Mouse (Mus musculus): Measurements from ENCODE around the gene Gm6993.
A peak's percentile ranks its signal among the peaks of the same experiment; 100 is the strongest.

Gm6993 gene

GRCm38 (mm10) chr12:31239798-31240197 lies 772 bp upstream of the Gm6993 start:
- no peak for DNase-seq (ENCODE audit: inconsistent ontology term)

- no peak for DNase-seq (ENCODE audit: inconsistent ontology term)
These were observed 1.2 kb downstream of the Gm6993 start for GRCm38 (mm10) chr12:31241595-31242342.

GRCm38 (mm10) chr12:31244001-31244400 lies 3.4 kb downstream of the Gm6993 start:
- DNase-seq (ENCODE audit: inconsistent ontology term), result no peak

- no peak for DNase-seq (ENCODE audit: inconsistent ontology term)
These were observed 4.1 kb downstream of the Gm6993 start for GRCm38 (mm10) chr12:31244691-31245090.

- no peak for DNase-seq (ENCODE audit: inconsistent ontology term)
These were observed 5.6 kb downstream of the Gm6993 start for GRCm38 (mm10) chr12:31246153-31246552.

- DNase-seq (ENCODE audit: inconsistent ontology term), result peak; percentile 26
These were observed 6.0 kb downstream of the Gm6993 start for GRCm38 (mm10) chr12:31246615-31247014.

GRCm38 (mm10) chr12:31248165-31248564 lies 7.6 kb downstream of the Gm6993 start:
- no peak for DNase-seq (ENCODE audit: inconsistent ontology term)

- no peak for DNase-seq (ENCODE audit: inconsistent ontology term)
These were observed 8.1 kb downstream of the Gm6993 start for GRCm38 (mm10) chr12:31248681-31249080.

GRCm38 (mm10) chr12:31252259-31252658 lies 11.7 kb downstream of the Gm6993 start:
- no peak for DNase-seq (ENCODE audit: inconsistent ontology term)

GRCm38 (mm10) chr12:31254978-31255377 lies 14.4 kb downstream of the Gm6993 start:
- no peak for DNase-seq (ENCODE audit: inconsistent ontology term)

- DNase-seq (ENCODE audit: inconsistent ontology term), result no peak
These were observed 15.7 kb downstream of the Gm6993 start for GRCm38 (mm10) chr12:31256121-31256903.

GRCm38 (mm10) chr12:31261882-31262281 lies 21.3 kb downstream of the Gm6993 start:
- DNase-seq (ENCODE audit: inconsistent ontology term), result no peak

- no peak for DNase-seq (ENCODE audit: inconsistent ontology term)
These were observed 23.4 kb downstream of the Gm6993 start for GRCm38 (mm10) chr12:31263921-31264320.

- DNase-seq (ENCODE audit: inconsistent ontology term), result peak; percentile 92
These were observed 24.6 kb downstream of the Gm6993 start, which contains the start of gene Lamb1 for GRCm38 (mm10) chr12:31265005-31265721. Lamb1 (plus strand) TSS chr12:31265234.

GRCm38 (mm10) chr12:31265722-31266431 lies 25.3 kb downstream of the Gm6993 start:
- peak; percentile 67 for DNase-seq (ENCODE audit: inconsistent ontology term)

- peak; percentile 32 for DNase-seq (ENCODE audit: inconsistent ontology term)
These were observed 26.1 kb downstream of the Gm6993 start for GRCm38 (mm10) chr12:31266686-31267085.

GRCm38 (mm10) chr12:31267363-31267762 lies 26.8 kb downstream of the Gm6993 start:
- DNase-seq (ENCODE audit: inconsistent ontology term), result no peak

- no peak for DNase-seq (ENCODE audit: inconsistent ontology term)
These were observed 27.7 kb downstream of the Gm6993 start for GRCm38 (mm10) chr12:31268315-31268714.

- DNase-seq (ENCODE audit: inconsistent ontology term), result no peak
These were observed 28.5 kb downstream of the Gm6993 start for GRCm38 (mm10) chr12:31269020-31269597.

- no peak for DNase-seq (ENCODE audit: inconsistent ontology term)
These were observed 29.8 kb downstream of the Gm6993 start for GRCm38 (mm10) chr12:31270361-31270760.

GRCm38 (mm10) chr12:31270776-31271175 lies 30.2 kb downstream of the Gm6993 start:
- peak; percentile 81 for DNase-seq (ENCODE audit: inconsistent ontology term)

Measured in Muller cell, postnatal 12 days (primary cell).